In genomic region chrX:73964363-73964762, GRCm38 (mm10) we compare ENCODE assay signal across 8 mouse cellular contexts. TPM values are rescaled to one million over a fixed set of nuclear protein-coding genes. Genes with fewer than 3 reads are reported as not detected.
DNase-seq lines count a peak whose midpoint lies in the region; ATAC-seq lines count a peak whose summit lies in the region.

No protein-coding gene starts in this region.

- DNase-seq in urinary bladder, postnatal 14 days (ENCODE audit: low spot score), result peak; percentile 16
- no peak for DNase-seq in urinary bladder, postnatal 10 days (ENCODE audit: low spot score)
- peak; percentile 53 to 65 for DNase-seq in lung, postnatal 4 days
- DNase-seq in thymus, postnatal 0 days (ENCODE audit: low spot score), result peak; percentile 43
- DNase-seq in gastrocnemius, postnatal 36 days, result no peak
- DNase-seq in left cerebral cortex, adult 18-20 months (ENCODE audit: low spot score in 2 of 2), result no peak

- peaks cover 34% of the 10 kb centered on the region for H3K4me1 ChIP-seq in forebrain, embryonic 13.5 days
- peaks cover 15% of the 10 kb centered on the region for H3K4me1 ChIP-seq in kidney, embryonic 15.5 days

- no peaks in the 10 kb centered on the region for H3K9me3 ChIP-seq in forebrain, embryonic 13.5 days (replicated peaks)
- H3K9me3 ChIP-seq in kidney, embryonic 15.5 days (replicated peaks), result no peaks in the 10 kb centered on the region

- no peaks in the 10 kb centered on the region for H3K27me3 ChIP-seq in forebrain, embryonic 13.5 days
- H3K27me3 ChIP-seq in kidney, embryonic 15.5 days, result peaks cover 7% of the 10 kb centered on the region

- intact Hi-C loops in gastrocnemius, postnatal 36 days (cut with DNase I), result no loop called here

- peak overlapping the region; percentile 75 for H3K9ac ChIP-seq in forebrain, embryonic 13.5 days
- peak overlapping the region; percentile 65 for H3K9ac ChIP-seq in kidney, embryonic 15.5 days

- no peak for ATAC-seq in forebrain, embryonic 13.5 days
- ATAC-seq in kidney, embryonic 15.5 days (replicated peaks; ENCODE audit: low FRiP score), result no peak

- no peak overlapping the region for H3K27ac ChIP-seq in forebrain, embryonic 13.5 days
- 0 out of 2 replicates have a peak overlapping the region, but pooled peaks have one; percentile 9 for H3K27ac ChIP-seq in kidney, embryonic 15.5 days

- peaks cover 16% of the 10 kb centered on the region for H3K36me3 ChIP-seq in forebrain, embryonic 13.5 days (ENCODE audit: poor library complexity, severe bottlenecking)
- peaks cover 16% of the 10 kb centered on the region for H3K36me3 ChIP-seq in kidney, embryonic 15.5 days

- 51% methylated on average over 3 of the region's 3 CpGs for WGBS in forebrain, embryonic 13.5 days
- WGBS in kidney, embryonic 15.5 days, result 30% methylated on average over 3 of the region's 3 CpGs

- peak overlapping the region; percentile 77 for H3K4me3 ChIP-seq in forebrain, embryonic 13.5 days
- H3K4me3 ChIP-seq in kidney, embryonic 15.5 days (replicated peaks), result peak overlapping the region; percentile 73

- peak overlapping the region; percentile 81 for H3K4me2 ChIP-seq in forebrain, embryonic 13.5 days
- peak overlapping the region; percentile 68 for H3K4me2 ChIP-seq in kidney, embryonic 15.5 days

RNA-seq across cellular contexts. Expression of gene Hcfc1, which starts 1.8 kb away (rescaled TPM):
- polyA plus RNA-seq in forebrain, embryonic 13.5 days (2015; fragmentation: Nextera tagmentation; extraction: Ambion mirVana), result 59.4 and 68.9 TPM in 2 replicates
- 58.1 and 60.5 TPM in 2 replicates for polyA plus RNA-seq in kidney, embryonic 15.5 days (2015; fragmentation: Nextera tagmentation; extraction: Ambion mirVana)
- 47.2 and 55.7 TPM in 2 replicates for polyA plus RNA-seq in thymus, postnatal 0 days (2015; fragmentation: Nextera tagmentation; extraction: Ambion mirVana)
- 10 to 100 TPM; 30.2 to 32.1 TPM for total RNA-seq in gastrocnemius, postnatal 36 days (2021)
- total RNA-seq in left cerebral cortex, adult 18-20 months (2021), result 10 to 100 TPM; 67.0 to 69.2 TPM

RNA-seq across cellular contexts. Expression of gene Renbp, which starts 33.7 kb away (rescaled TPM):
- 7.2 and 8.9 TPM in 2 replicates for polyA plus RNA-seq in forebrain, embryonic 13.5 days (2015; fragmentation: Nextera tagmentation; extraction: Ambion mirVana)
- 41.9 and 54.5 TPM in 2 replicates for polyA plus RNA-seq in kidney, embryonic 15.5 days (2015; fragmentation: Nextera tagmentation; extraction: Ambion mirVana)
- polyA plus RNA-seq in thymus, postnatal 0 days (2015; fragmentation: Nextera tagmentation; extraction: Ambion mirVana), result 43.5 and 43.7 TPM in 2 replicates
- total RNA-seq in gastrocnemius, postnatal 36 days (2021), result 1 to 10 TPM; 1.8 to 2.5 TPM
- 1 to 10 TPM; 7.2 to 7.5 TPM for total RNA-seq in left cerebral cortex, adult 18-20 months (2021)

RNA-seq across cellular contexts. Expression of gene Naa10, which starts 42.6 kb away (rescaled TPM):
- polyA plus RNA-seq in forebrain, embryonic 13.5 days (2015; fragmentation: Nextera tagmentation; extraction: Ambion mirVana), result 127 and 132 TPM in 2 replicates
- 139 and 159 TPM in 2 replicates for polyA plus RNA-seq in kidney, embryonic 15.5 days (2015; fragmentation: Nextera tagmentation; extraction: Ambion mirVana)
- polyA plus RNA-seq in thymus, postnatal 0 days (2015; fragmentation: Nextera tagmentation; extraction: Ambion mirVana), result 212 and 213 TPM in 2 replicates
- total RNA-seq in gastrocnemius, postnatal 36 days (2021), result 10 to 100 TPM; 52.9 to 57.1 TPM
- total RNA-seq in left cerebral cortex, adult 18-20 months (2021), result 10 to 100 TPM; 50.9 to 59.8 TPM

RNA-seq across cellular contexts. Expression of gene Arhgap4, which starts 42.7 kb away (rescaled TPM):
- 1.7 and 2.0 TPM in 2 replicates for polyA plus RNA-seq in forebrain, embryonic 13.5 days (2015; fragmentation: Nextera tagmentation; extraction: Ambion mirVana)
- 3.7 and 4.0 TPM in 2 replicates for polyA plus RNA-seq in kidney, embryonic 15.5 days (2015; fragmentation: Nextera tagmentation; extraction: Ambion mirVana)
- polyA plus RNA-seq in thymus, postnatal 0 days (2015; fragmentation: Nextera tagmentation; extraction: Ambion mirVana), result 71.5 and 74.1 TPM in 2 replicates
- total RNA-seq in gastrocnemius, postnatal 36 days (2021), result 1 to 10 TPM in 1 of 2 experiments, under 1 TPM in 1; 0.67 to 1.0 TPM
- total RNA-seq in left cerebral cortex, adult 18-20 months (2021), result 1 to 10 TPM; 3.7 to 3.8 TPM

RNA-seq across cellular contexts. Expression of gene Irak1, which starts 59.4 kb away (rescaled TPM):
- 38.9 and 39.4 TPM in 2 replicates for polyA plus RNA-seq in forebrain, embryonic 13.5 days (2015; fragmentation: Nextera tagmentation; extraction: Ambion mirVana)
- polyA plus RNA-seq in kidney, embryonic 15.5 days (2015; fragmentation: Nextera tagmentation; extraction: Ambion mirVana), result 71.5 and 77.8 TPM in 2 replicates
- polyA plus RNA-seq in thymus, postnatal 0 days (2015; fragmentation: Nextera tagmentation; extraction: Ambion mirVana), result 33.4 and 36.2 TPM in 2 replicates
- 10 to 100 TPM; 40.0 to 41.4 TPM for total RNA-seq in gastrocnemius, postnatal 36 days (2021)
- total RNA-seq in left cerebral cortex, adult 18-20 months (2021), result 10 to 100 TPM; 48.2 to 49.0 TPM

Comparison
In these comparisons a context has a peak if more than half of its experiments do, and no peak if none do; other contexts are left out.
1. DNase-seq: peak in urinary bladder, postnatal 14 days (single experiment), lung, postnatal 4 days (2 of 2) and thymus, postnatal 0 days (single experiment); none in urinary bladder, postnatal 10 days (single experiment), gastrocnemius, postnatal 36 days (0 of 2) and left cerebral cortex, adult 18-20 months (0 of 2).